Mouse (Mus musculus) hindbrain, postnatal 0 days (tissue): Measurements from ENCODE around the gene Hes1. TPM values are rescaled to one million over a fixed set of nuclear protein-coding genes. Genes with fewer than 3 reads are reported as not detected.

Experiments used
- ATAC-seq: fragments of 200-750 bp; cut with Nextera tagmentation; 2 replicates; pipeline ENCODE4 v1.8.0; 2017; ENCODE audit warnings: mild to moderate bottlenecking, moderate TSS enrichment, moderate library complexity
- DNase-seq: peaks from one replicate; pipeline ENCODE4 v3.0.0-alpha.2; 2015; ENCODE audit warnings: low spot score
- H3K27ac ChIP-seq: fragments of 300-500 bp; sonication (generic); 2 replicates; pipeline ENCODE4 v1.5.1; 2014; ENCODE audit warnings: mild to moderate bottlenecking
- H3K27me3 ChIP-seq: fragments of 300-500 bp; sonication (generic); 2 replicates; pipeline ENCODE4 v1.6.1; 2014; ENCODE audit warnings: low read length, mixed read lengths; ENCODE audit not compliant: insufficient read depth
- H3K36me3 ChIP-seq: fragments of 300-500 bp; sonication (generic); 2 replicates; pipeline ENCODE4 v1.6.1; 2014; ENCODE audit warnings: low read length, mixed read lengths; ENCODE audit not compliant: insufficient read depth
- H3K4me1 ChIP-seq: fragments of 300-500 bp; sonication (generic); 2 replicates; pipeline ENCODE4 v1.6.1; 2014; ENCODE audit warnings: antibody characterized with exemption, low read length, mixed read lengths; ENCODE audit not compliant: insufficient read depth
- H3K4me2 ChIP-seq: fragments of 300-500 bp; sonication (generic); 2 replicates; pipeline ENCODE4 v1.6.1; 2014; ENCODE audit warnings: low read depth, mild to moderate bottlenecking, low read length, moderate library complexity, mixed read lengths
- H3K4me3 ChIP-seq: fragments of 300-500 bp; sonication (generic); 2 replicates; pipeline ENCODE4 v1.5.1; 2014; ENCODE audit warnings: low read length
- H3K9ac ChIP-seq: fragments of 300-500 bp; sonication (generic); replicated peaks from 2 replicates; pipeline ENCODE4 v1.6.1; 2014; ENCODE audit warnings: mild to moderate bottlenecking, low read length, moderate library complexity, mixed read lengths
- H3K9me3 ChIP-seq: fragments of 300-500 bp; sonication (generic); 2 replicates; pipeline ENCODE4 v1.6.1; 2016; ENCODE audit warnings: low read length, mixed read lengths
- CTCF ChIP-seq: IDR thresholded peaks from 2 replicates; pipeline ENCODE4 v1.5.1; 2016; ENCODE audit warnings: antibody characterized with exemption, control low read depth, low read depth
- WGBS: fragments of 180-500 bp; shearing (Covaris S2); extraction: QIAGEN DNeasy Blood & Tissue Kit; methylation state at CpG from one replicate; pipeline ENCODE4 v1.1.7; 2014; 5-methylcytosine and 5-hydroxymethylcytosine counted together
- polyA plus RNA-seq: library from polyadenylated mRNA; unstranded; fragments of >200 nt; fragmentation: Nextera tagmentation; extraction: Ambion mirVana; gene quantifications from 2 replicates; pipeline ENCODE4 v1.2.1, GENCODE M21; 2015
- total RNA-seq: library from RNA; depleted of rRNA; stranded (reverse); fragments of >200 nt; gene quantifications from 2 replicates; pipeline ENCODE4 v1.2.3, GENCODE M21; 2014

Gene Hes1
- total and polyA plus RNA-seq, 2 experiments from 2014 or later: 12.5 to 19.8 TPM

- Histone ChIP-seq H3K27me3 (peaks cover 4% of the 10 kb centered on the region), H3K4me1 (peaks cover 5% of the 10 kb centered on the region; the same call in 1 of the 2 replicates), H3K4me3 (peak overlapping the region; percentile 64), H3K9me3 (no peaks in the 10 kb centered on the region), H3K27ac (peak overlapping the region; percentile 70), H3K9ac (peak overlapping the region; percentile 55), H3K4me2 (peak overlapping the region; percentile 99), H3K36me3 (no peaks in the 10 kb centered on the region)
- peak; percentile 24 for DNase-seq
- no peak for TF ChIP-seq CTCF
- no peak for ATAC-seq
- WGBS: 1% methylated on average over 21 of the region's 21 CpGs
These were observed 1.5 kb downstream of the Hes1 start for GRCm38 (mm10) chr16:30065537-30066183.

- Histone ChIP-seq H3K27ac (peak overlapping the region; percentile 70), H3K4me1 (peaks cover 5% of the 10 kb centered on the region; the same call in 1 of the 2 replicates), H3K9me3 (no peaks in the 10 kb centered on the region), H3K27me3 (peaks cover 4% of the 10 kb centered on the region), H3K4me3 (peak overlapping the region; percentile 64), H3K4me2 (peak overlapping the region; percentile 99), H3K36me3 (no peaks in the 10 kb centered on the region), H3K9ac (peak overlapping the region; percentile 55)
- WGBS: under 1% methylated on average over 38 of the region's 38 CpGs
- peak; percentile 4; the same call in 1 of the 2 replicates for TF ChIP-seq CTCF
- peak; percentile 42 for DNase-seq
- no peak; the same call in 1 of the 2 replicates for ATAC-seq
These were observed 2.1 kb downstream of the Hes1 start for GRCm38 (mm10) chr16:30066184-30066851.

DNA sequence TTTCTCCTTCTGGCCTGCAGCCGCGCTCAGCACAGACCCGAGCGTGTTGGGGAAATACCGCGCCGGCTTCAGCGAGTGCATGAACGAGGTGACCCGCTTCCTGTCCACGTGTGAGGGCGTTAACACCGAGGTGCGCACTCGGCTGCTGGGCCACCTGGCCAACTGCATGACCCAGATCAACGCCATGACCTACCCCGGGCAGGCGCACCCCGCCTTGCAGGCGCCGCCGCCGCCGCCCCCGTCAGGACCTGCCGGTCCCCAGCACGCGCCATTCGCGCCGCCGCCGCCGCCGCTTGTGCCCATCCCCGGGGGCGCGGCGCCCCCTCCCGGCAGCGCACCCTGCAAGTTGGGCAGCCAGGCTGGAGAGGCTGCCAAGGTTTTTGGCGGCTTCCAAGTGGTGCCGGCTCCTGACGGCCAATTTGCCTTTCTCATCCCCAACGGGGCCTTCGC, 2.7 kb downstream of the Hes1 start:
- Histone ChIP-seq H3K36me3 (no peaks in the 10 kb centered on the region), H3K27me3 (peaks cover 5% of the 10 kb centered on the region), H3K4me1 (peaks cover 5% of the 10 kb centered on the region; the same call in 1 of the 2 replicates), H3K27ac (peak overlapping the region; percentile 70), H3K9me3 (no peaks in the 10 kb centered on the region), H3K9ac (peak overlapping the region; percentile 55; the same call in 1 of the 2 replicates), H3K4me2 (peak overlapping the region; percentile 99), H3K4me3 (peak overlapping the region; percentile 64)
- 0% methylated on average over 35 of the region's 46 CpGs for WGBS
- peak; percentile 90 for DNase-seq
- peak; percentile 56 for TF ChIP-seq CTCF
- ATAC-seq: peak; percentile 3

GRCm38 (mm10) chr16:30068041-30069020, 4.1 kb downstream of the Hes1 start:
- 7% methylated on average over 33 of the region's 36 CpGs for WGBS
- ATAC-seq (no peak), DNase-seq (peak; percentile 23)
- H3K9me3 ChIP-seq: no peaks in the 10 kb centered on the region
- H3K4me1 ChIP-seq: peaks cover 5% of the 10 kb centered on the region; the same call in 1 of the 2 replicates
- H3K4me2 ChIP-seq: peak overlapping the region; percentile 48
- H3K27me3 ChIP-seq: peaks cover 10% of the 10 kb centered on the region; the same call in 1 of the 2 replicates
- no peak for TF ChIP-seq CTCF
- H3K36me3 ChIP-seq: no peaks in the 10 kb centered on the region
- no peak overlapping the region for H3K27ac ChIP-seq
- H3K4me3 ChIP-seq: peak overlapping the region; percentile 27
- no peak overlapping the region for H3K9ac ChIP-seq

DNA sequence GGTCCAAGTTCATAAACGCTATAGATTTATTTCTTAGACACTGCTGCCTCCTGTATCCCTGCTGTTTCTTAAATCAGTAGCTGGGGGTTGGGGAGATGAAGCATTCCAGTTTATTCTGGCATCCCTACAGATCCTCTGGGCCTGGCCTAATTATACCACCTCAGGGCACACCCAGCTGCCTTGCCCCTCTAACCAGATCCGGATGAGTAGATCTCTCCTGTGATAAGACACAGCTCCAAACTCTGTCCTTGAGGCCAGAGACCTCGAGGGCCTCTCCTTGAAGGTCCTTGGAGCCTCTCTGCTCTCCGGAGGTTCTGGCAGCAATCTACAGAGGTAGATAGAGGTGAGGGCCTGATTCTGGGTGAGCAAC, 5.4 kb downstream of the Hes1 start:
- DNase-seq (peak; percentile 23), ATAC-seq (no peak)
- WGBS: 5% methylated on average over 4 of the region's 4 CpGs
- Histone ChIP-seq H3K9ac (peak overlapping the region; percentile 68), H3K4me1 (peaks cover 5% of the 10 kb centered on the region; the same call in 1 of the 2 replicates), H3K9me3 (no peaks in the 10 kb centered on the region), H3K4me3 (peak overlapping the region; percentile 54), H3K4me2 (peak overlapping the region; percentile 91), H3K27ac (peak overlapping the region; percentile 51; the same call in 1 of the 2 replicates), H3K27me3 (peaks cover 10% of the 10 kb centered on the region; the same call in 1 of the 2 replicates), H3K36me3 (no peaks in the 10 kb centered on the region)
- no peak for TF ChIP-seq CTCF
